Mouse (Mus musculus): ENCODE measurements around the gene Strip1. TPM values are rescaled to one million over a fixed set of nuclear protein-coding genes. Genes with fewer than 3 reads are reported as not detected.

The Strip1 gene
- total RNA-seq, 2 experiments from 2014 or later = 68.4 to 70.0 TPM

GRCm38 (mm10) chr3:107591612-107592011 is 39.9 kb downstream of the Strip1 start:
- no peak for DNase-seq

GRCm38 (mm10) chr3:107586504-107586903 is 45.0 kb downstream of the Strip1 start:
- no peak for DNase-seq

GRCm38 (mm10) chr3:107583893-107584292 is 47.6 kb downstream of the Strip1 start:
- no peak for DNase-seq

GRCm38 (mm10) chr3:107582875-107583767 is 48.4 kb downstream of the Strip1 start:
- DNase-seq = no peak

- DNase-seq = no peak
Observed at GRCm38 (mm10) chr3:107582130-107582874, 49.2 kb downstream of the Strip1 start.

- DNase-seq = no peak
Observed at GRCm38 (mm10) chr3:107581103-107582010, 50.1 kb downstream of the Strip1 start.

GRCm38 (mm10) chr3:107579466-107579865 is 52.0 kb downstream of the Strip1 start:
- DNase-seq = peak in 1 of 2 experiments; percentile 46

- DNase-seq = no peak
Observed at GRCm38 (mm10) chr3:107577810-107578390, 53.6 kb downstream of the Strip1 start.

- DNase-seq = no peak
Observed at GRCm38 (mm10) chr3:107576807-107577206, 54.7 kb downstream of the Strip1 start.

- DNase-seq = no peak
Observed at GRCm38 (mm10) chr3:107571205-107571604, 60.3 kb downstream of the Strip1 start.

- no peak for DNase-seq
Observed at GRCm38 (mm10) chr3:107568721-107569120, 62.8 kb downstream of the Strip1 start.

GRCm38 (mm10) chr3:107567766-107568165 is 63.7 kb downstream of the Strip1 start:
- DNase-seq = no peak

GRCm38 (mm10) chr3:107565331-107565730 is 66.2 kb downstream of the Strip1 start:
- no peak for DNase-seq

- no peak for DNase-seq
Observed at GRCm38 (mm10) chr3:107563880-107564279, 67.6 kb downstream of the Strip1 start.

GRCm38 (mm10) chr3:107562591-107562990 is 68.9 kb downstream of the Strip1 start:
- DNase-seq = no peak

Other genes with a start within 250 kb of the Strip1 start
- gene Kcnc4, start 172.1 kb downstream of the Strip1 start, total RNA-seq (2021) = 10 to 100 TPM; 55.5 to 60.2 TPM
- gene Slc6a17, start 113.7 kb downstream of the Strip1 start, total RNA-seq (2021) = 100 to 1,000 TPM; 286 to 289 TPM
- not detected for gene Ubl4b, start 76.6 kb downstream of the Strip1 start, total RNA-seq (2021)
- gene Alx3, start 36.7 kb downstream of the Strip1 start, total RNA-seq (2021) = under 1 TPM; 0.33 to 0.35 TPM
- gene Gm10961, start 372 bp downstream of the Strip1 start, total RNA-seq (2021) = not detected
- gene Ahcyl1, start 64.9 kb upstream of the Strip1 start, total RNA-seq (2021) = 100 to 1,000 TPM; 335 to 338 TPM
- 10 to 100 TPM; 19.0 to 20.1 TPM for gene Csf1, start 128.8 kb upstream of the Strip1 start, total RNA-seq (2021)
- gene Eps8l3, start 245.5 kb upstream of the Strip1 start, total RNA-seq (2021) = not detected